Mouse (Mus musculus) heart, embryonic 10.5 days (tissue): Measurements from ENCODE around the gene Cpm. TPM values are rescaled to one million over a fixed set of nuclear protein-coding genes. Genes with fewer than 3 reads are reported as not detected.
A peak's percentile ranks its signal among the peaks of the same experiment; 100 is the strongest.

Source experiments
- DNase-seq: peaks from one replicate; pipeline ENCODE4 v3.0.0-alpha.2; 2017; ENCODE audit warnings: low spot score
- H3K27ac ChIP-seq: fragments of 300-500 bp; sonication (generic); 2 replicates; pipeline ENCODE4 v1.5.1; 2016; ENCODE audit warnings: mild to moderate bottlenecking
- H3K27me3 ChIP-seq: fragments of 300-500 bp; sonication (generic); 2 replicates; pipeline ENCODE4 v1.6.1; 2016; ENCODE audit warnings: mild to moderate bottlenecking; ENCODE audit not compliant: poor library complexity, insufficient read depth, severe bottlenecking
- H3K36me3 ChIP-seq: fragments of 300-500 bp; sonication (generic); 2 replicates; pipeline ENCODE4 v1.6.1; 2016; ENCODE audit warnings: mild to moderate bottlenecking, moderate library complexity
- H3K4me1 ChIP-seq: fragments of 300-500 bp; sonication (generic); 2 replicates; pipeline ENCODE4 v1.6.1; 2016; ENCODE audit warnings: mild to moderate bottlenecking
- H3K4me3 ChIP-seq: fragments of 300-500 bp; sonication (generic); 2 replicates; pipeline ENCODE4 v1.5.1; 2016; ENCODE audit warnings: mild to moderate bottlenecking, moderate library complexity
- H3K9me3 ChIP-seq: fragments of 300-500 bp; sonication (generic); 2 replicates; pipeline ENCODE4 v1.6.1; 2016; ENCODE audit warnings: mild to moderate bottlenecking, moderate library complexity
- WGBS: fragments of 180-500 bp; shearing (Covaris S2); methylation state at CpG from one replicate; pipeline ENCODE4 v1.1.7; 2016; 5-methylcytosine and 5-hydroxymethylcytosine counted together
- polyA plus RNA-seq: library from polyadenylated mRNA; unstranded; fragments of >200 nt; fragmentation: Nextera tagmentation; extraction: Ambion mirVana; gene quantifications from 2 replicates; pipeline ENCODE4 v1.2.1, GENCODE M21; 2016

The Cpm gene
- polyA plus RNA-seq, 1 experiment from 2014 or later = 28.3 TPM

DNA sequence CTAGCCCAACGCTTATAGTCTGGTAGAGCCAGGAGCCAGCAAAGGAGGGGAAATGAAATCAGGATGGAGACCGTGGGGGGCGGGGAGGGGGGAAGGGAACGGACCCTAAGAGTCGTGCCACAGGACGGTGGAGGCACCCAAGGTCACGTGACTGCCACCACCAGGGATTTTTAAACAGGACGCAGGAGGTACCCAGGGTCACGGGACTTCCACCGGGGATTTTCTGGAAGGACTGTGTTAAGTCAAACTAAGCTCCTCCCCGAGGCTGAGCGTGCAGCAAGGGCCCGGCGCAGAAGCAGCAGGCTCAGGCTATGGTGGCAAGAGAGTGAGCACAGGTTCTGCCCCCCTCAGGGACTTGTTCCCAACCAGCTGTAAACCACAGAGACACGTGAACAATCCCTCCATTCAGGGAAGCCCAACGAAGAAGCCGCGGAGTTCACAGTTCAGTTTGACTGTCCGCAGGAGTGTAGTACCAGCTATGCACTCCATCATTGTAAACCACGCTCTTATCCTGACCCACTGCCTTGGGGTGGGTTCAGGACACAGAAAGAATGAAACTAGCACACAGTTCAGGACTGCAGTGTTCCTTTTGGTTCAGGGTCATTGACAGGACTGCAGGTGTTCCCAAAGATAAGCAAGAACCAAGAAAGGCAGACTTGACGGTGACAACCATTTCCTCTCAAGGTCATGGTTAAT is 10.7 kb downstream of the Cpm start:
- no peak for DNase-seq
- no peak overlapping the region for H3K27ac ChIP-seq

DNA sequence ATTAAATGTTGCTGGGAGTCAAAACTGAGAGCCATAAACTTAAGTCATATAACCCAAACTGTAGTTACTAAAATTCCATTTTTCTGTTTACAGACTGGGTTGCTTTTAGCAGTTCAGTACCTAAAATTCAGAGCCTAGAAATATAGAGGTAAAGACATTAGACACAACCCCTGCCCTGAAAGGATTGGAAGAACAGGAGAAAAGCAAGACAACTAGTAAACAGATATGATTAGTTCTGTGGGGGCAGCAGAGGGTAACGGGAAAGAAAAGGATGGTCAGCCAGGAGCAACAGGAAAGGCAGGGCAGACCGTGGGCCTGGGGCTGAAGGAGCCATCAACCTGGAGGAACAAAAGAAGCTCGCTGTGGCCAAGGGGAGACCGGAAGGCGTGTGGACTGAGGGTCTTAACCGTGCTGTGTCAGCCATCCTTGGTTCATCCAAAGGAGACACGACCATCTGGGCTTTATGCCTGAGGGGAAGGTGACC is 11.3 kb downstream of the Cpm start:
- no peak overlapping the region for H3K27ac ChIP-seq
- DNase-seq = no peak
- H3K9me3 ChIP-seq = no peaks in the 10 kb centered on the region

More for the DNA sequence above, 10.7 kb downstream of the Cpm start:
- Histone ChIP-seq H3K4me1 (peaks cover 12% of the 10 kb centered on the region), H3K27me3 (no peaks in the 10 kb centered on the region), H3K4me3 (no peak overlapping the region; the same call in 1 of the 2 replicates), H3K9me3 (no peaks in the 10 kb centered on the region), H3K36me3 (no peaks in the 10 kb centered on the region)
- WGBS = 39% methylated on average over 21 of the region's 21 CpGs

GRCm38 (mm10) chr10:117641400-117642200 is 12.3 kb downstream of the Cpm start:
- no peaks in the 10 kb centered on the region for H3K9me3 ChIP-seq
- no peaks in the 10 kb centered on the region for H3K27me3 ChIP-seq
- no peaks in the 10 kb centered on the region for H3K36me3 ChIP-seq
- H3K4me3 ChIP-seq = peak overlapping the region; percentile 40
- H3K27ac ChIP-seq = peak overlapping the region; percentile 56; the same call in 1 of the 2 replicates
- DNase-seq = peak; percentile 76
- WGBS = 50% methylated on average over 20 of the region's 20 CpGs
- H3K4me1 ChIP-seq = peaks cover 12% of the 10 kb centered on the region

More for the DNA sequence above, 11.3 kb downstream of the Cpm start:
- H3K36me3 ChIP-seq = no peaks in the 10 kb centered on the region
- 76% methylated on average over 7 of the region's 7 CpGs for WGBS
- H3K4me1 ChIP-seq = peaks cover 12% of the 10 kb centered on the region
- H3K27me3 ChIP-seq = no peaks in the 10 kb centered on the region
- H3K4me3 ChIP-seq = no peak overlapping the region

DNA sequence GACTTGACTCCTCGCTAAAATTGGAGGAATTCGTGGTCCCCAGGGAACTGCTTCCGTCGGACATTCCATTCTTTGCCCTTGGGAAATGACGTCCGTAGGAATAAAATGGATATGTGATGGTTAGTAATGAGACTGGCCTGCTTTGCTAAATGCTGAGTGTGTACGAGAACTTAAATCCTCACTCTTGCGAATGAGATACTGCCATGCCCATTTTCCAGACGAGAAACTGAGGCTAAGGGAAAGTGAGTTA is 12.8 kb downstream of the Cpm start:
- Histone ChIP-seq H3K9me3 (no peaks in the 10 kb centered on the region), H3K27me3 (no peaks in the 10 kb centered on the region), H3K27ac (no peak overlapping the region; the same call in 1 of the 2 replicates), H3K36me3 (no peaks in the 10 kb centered on the region), H3K4me1 (peaks cover 12% of the 10 kb centered on the region), H3K4me3 (no peak overlapping the region)
- no peak for DNase-seq
- WGBS = 78% methylated on average over 9 of the region's 9 CpGs

GRCm38 (mm10) chr10:117642491-117643262 is 13.4 kb downstream of the Cpm start:
- DNase-seq = no peak
- no peaks in the 10 kb centered on the region for H3K27me3 ChIP-seq
- no peaks in the 10 kb centered on the region for H3K36me3 ChIP-seq
- no peaks in the 10 kb centered on the region for H3K9me3 ChIP-seq
- H3K4me3 ChIP-seq = no peak overlapping the region
- WGBS = 85% methylated on average over 15 of the region's 15 CpGs
- no peak overlapping the region for H3K27ac ChIP-seq
- peaks cover 12% of the 10 kb centered on the region for H3K4me1 ChIP-seq

GRCm38 (mm10) chr10:117643302-117643701 is 14.0 kb downstream of the Cpm start:
- H3K36me3 ChIP-seq = no peaks in the 10 kb centered on the region
- WGBS = 70% methylated on average over 6 of the region's 6 CpGs

DNA sequence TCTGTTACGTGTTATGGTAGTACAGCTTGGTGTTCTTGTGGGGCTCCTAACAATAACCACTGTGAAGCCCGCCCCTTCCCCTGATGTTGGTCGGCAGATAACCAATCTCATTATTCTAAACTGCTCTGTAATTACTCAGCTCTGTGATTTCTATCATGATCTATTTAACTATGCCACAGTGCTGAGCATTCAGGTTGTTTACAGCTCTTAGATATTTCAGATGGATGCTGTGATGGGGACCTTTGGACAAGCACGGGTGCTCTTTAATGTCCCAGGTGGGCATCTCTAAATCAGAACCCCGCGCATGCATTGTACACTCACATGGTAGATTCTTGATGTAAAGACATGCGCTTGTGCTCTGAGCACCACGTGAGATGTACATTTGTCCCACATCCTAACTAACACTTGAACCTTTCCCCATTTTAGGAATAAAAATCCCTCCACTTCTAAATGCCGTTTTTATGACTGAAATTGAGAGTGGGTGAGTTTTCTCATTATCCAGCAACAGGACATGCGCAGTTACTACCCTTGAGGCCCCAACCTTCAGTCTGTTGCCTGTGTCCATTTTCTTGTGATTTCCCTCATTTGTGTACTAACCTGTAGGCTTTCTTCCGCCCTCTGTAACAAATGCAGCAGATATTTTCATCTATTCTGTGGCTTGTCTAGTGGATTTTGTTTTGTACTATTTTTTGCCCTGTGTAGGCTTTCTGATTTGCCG is 14.6 kb downstream of the Cpm start:
- H3K36me3 ChIP-seq = no peaks in the 10 kb centered on the region
- H3K9me3 ChIP-seq = no peaks in the 10 kb centered on the region
- H3K4me3 ChIP-seq = no peak overlapping the region
- peaks cover 12% of the 10 kb centered on the region for H3K4me1 ChIP-seq
- no peaks in the 10 kb centered on the region for H3K27me3 ChIP-seq
- 86% methylated on average over 12 of the region's 12 CpGs for WGBS
- no peak overlapping the region for H3K27ac ChIP-seq
- DNase-seq = no peak

More at GRCm38 (mm10) chr10:117643302-117643701, 14.0 kb downstream of the Cpm start:
- Histone ChIP-seq H3K4me1 (peaks cover 12% of the 10 kb centered on the region), H3K27ac (no peak overlapping the region), H3K9me3 (no peaks in the 10 kb centered on the region), H3K27me3 (no peaks in the 10 kb centered on the region), H3K4me3 (no peak overlapping the region)
- no peak for DNase-seq

- WGBS = 84% methylated on average over 8 of the region's 8 CpGs
- Histone ChIP-seq H3K27ac (no peak overlapping the region), H3K9me3 (no peaks in the 10 kb centered on the region), H3K4me3 (no peak overlapping the region), H3K36me3 (no peaks in the 10 kb centered on the region), H3K27me3 (no peaks in the 10 kb centered on the region), H3K4me1 (peaks cover 12% of the 10 kb centered on the region)
- DNase-seq = no peak
Measured at GRCm38 (mm10) chr10:117644429-117644748, 15.1 kb downstream of the Cpm start.

DNA sequence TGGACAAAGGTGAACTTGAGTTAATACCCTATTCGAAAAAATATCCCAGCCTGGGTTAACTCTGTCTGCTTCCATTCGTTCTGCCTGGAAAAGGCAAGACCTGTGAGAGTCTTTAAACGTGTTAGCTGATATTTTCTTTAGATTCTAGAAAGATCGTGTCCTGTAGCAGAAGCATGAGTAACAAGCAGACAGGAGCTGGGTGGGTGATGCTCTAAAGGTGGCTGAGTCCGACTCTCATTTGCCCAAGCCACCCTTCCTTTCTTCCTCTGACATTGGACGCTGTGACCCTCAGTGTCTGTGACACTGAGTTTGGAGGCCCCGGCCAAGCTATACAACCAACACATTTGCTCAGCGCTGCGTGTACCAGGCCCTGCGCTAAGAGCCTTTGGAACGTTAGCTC is 15.5 kb downstream of the Cpm start:
- H3K27ac ChIP-seq = no peak overlapping the region
- no peak for DNase-seq
- no peak overlapping the region for H3K4me3 ChIP-seq
- 89% methylated on average over 11 of the region's 11 CpGs for WGBS
- peaks cover 10% of the 10 kb centered on the region for H3K4me1 ChIP-seq
- no peaks in the 10 kb centered on the region for H3K9me3 ChIP-seq
- H3K36me3 ChIP-seq = no peaks in the 10 kb centered on the region
- no peaks in the 10 kb centered on the region for H3K27me3 ChIP-seq

- no peaks in the 10 kb centered on the region for H3K36me3 ChIP-seq
- 85% methylated on average over 7 of the region's 7 CpGs for WGBS
- no peaks in the 10 kb centered on the region for H3K9me3 ChIP-seq
- H3K27me3 ChIP-seq = no peaks in the 10 kb centered on the region
- no peak for DNase-seq
- H3K4me3 ChIP-seq = no peak overlapping the region
- peaks cover 5% of the 10 kb centered on the region; the same call in 1 of the 2 replicates for H3K4me1 ChIP-seq
- H3K27ac ChIP-seq = no peak overlapping the region
Measured at GRCm38 (mm10) chr10:117645487-117645964, 16.2 kb downstream of the Cpm start.

DNA sequence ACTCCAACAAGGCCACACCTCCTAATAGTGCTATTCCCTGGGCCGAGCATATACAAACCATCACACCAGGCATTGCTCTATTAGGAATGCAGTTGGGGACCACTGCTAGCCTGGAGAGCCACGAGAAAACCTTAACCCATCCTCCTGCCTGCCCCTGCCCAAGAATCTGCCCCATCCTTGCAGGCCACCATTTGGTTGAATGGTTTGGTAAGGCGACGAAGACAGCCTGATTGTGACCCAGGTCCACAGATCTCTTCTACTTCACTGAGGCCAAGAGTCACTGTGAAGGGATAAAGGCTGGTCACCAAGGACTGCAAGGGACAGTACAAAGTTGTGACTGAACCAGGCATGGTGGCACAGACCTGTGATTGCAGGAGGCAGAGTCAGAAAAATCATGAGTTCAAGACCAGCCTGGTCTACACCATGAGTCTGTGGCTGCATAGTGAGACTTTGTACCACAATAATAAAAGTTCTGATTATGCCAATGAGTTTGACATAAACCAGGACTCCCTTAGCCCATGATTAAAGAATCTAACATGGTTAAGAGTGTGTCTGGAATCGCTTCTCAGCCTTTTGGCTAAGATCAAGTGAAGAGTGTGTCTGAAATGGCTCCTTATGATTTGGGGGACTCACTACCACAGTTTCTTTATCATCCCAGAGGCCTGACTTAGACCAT is 17.3 kb downstream of the Cpm start:
- 85% methylated on average over 5 of the region's 5 CpGs for WGBS
- no peak overlapping the region for H3K27ac ChIP-seq

DNA sequence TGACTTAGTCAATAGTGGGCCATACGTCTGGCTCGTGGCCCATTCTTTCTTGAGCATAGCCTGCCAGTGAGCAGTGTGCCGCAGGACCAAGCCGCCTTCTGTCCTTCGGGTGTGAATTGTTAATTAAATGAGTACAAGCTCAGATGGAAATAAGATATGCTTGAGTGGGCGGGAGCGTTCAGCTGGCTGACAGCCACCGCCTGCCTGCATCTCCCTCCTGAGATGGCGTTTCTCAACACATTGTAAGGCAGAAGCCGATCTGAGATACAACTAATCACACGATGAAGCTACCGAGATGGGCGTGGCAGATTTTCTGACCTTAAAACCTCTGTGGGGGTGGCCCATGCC is 17.8 kb downstream of the Cpm start:
- DNase-seq = no peak
- Histone ChIP-seq H3K9me3 (no peaks in the 10 kb centered on the region), H3K36me3 (no peaks in the 10 kb centered on the region), H3K4me1 (no peaks in the 10 kb centered on the region), H3K27me3 (no peaks in the 10 kb centered on the region), H3K4me3 (no peak overlapping the region), H3K27ac (no peak overlapping the region)
- WGBS = 84% methylated on average over 13 of the region's 13 CpGs

More for the DNA sequence above, 17.3 kb downstream of the Cpm start:
- H3K4me1 ChIP-seq = peaks cover 3% of the 10 kb centered on the region; the same call in 1 of the 2 replicates
- H3K4me3 ChIP-seq = no peak overlapping the region
- no peak for DNase-seq
- H3K9me3 ChIP-seq = no peaks in the 10 kb centered on the region
- no peaks in the 10 kb centered on the region for H3K36me3 ChIP-seq
- H3K27me3 ChIP-seq = no peaks in the 10 kb centered on the region
